13 mouse cellular contexts compared by ENCODE assay signal in genomic region chr17:73822255-73822654, GRCm38 (mm10). TPM values are rescaled to one million over a fixed set of nuclear protein-coding genes. Genes with fewer than 3 reads are reported as not detected.
A peak's percentile ranks its signal among the peaks of the same experiment; 100 is the strongest.
DNase-seq lines count a peak whose midpoint lies in the region; TF ChIP-seq lines count a peak whose summit lies in the region.
"Had no signal": no experiment of that assay in that cellular context is flagged by ENCODE, and none has a peak within 500 bp of the region (broad histone marks: within the 10 kb centered on the region; RNA-seq: fewer than 3 reads in every experiment).

No protein-coding gene starts in this region.

- TF ChIP-seq POLR2A in MEL (IDR thresholded peaks at IDR 0.05; ENCODE audit: control insufficient read depth in 1 of 2, insufficient read depth in 1 of 2, low read depth in 1 of 2, low read length in 2 of 2, poor library complexity in 1 of 2) = no peak
- no peak for TF ChIP-seq POLR2A in heart, adult 2 months (IDR thresholded peaks at IDR 0.05; ENCODE audit: insufficient read depth, low read depth, low read length)

- peaks cover 0 to 11% of the 10 kb centered on the region in 2 experiments; a peak in 3 of 4 replicates for H3K4me1 ChIP-seq in MEL (ENCODE audit: control insufficient read depth in 1 of 2, insufficient read depth in 2 of 2, low read length in 2 of 2)
- H3K4me1 ChIP-seq in limb, embryonic 10.5 days = peaks cover 20% of the 10 kb centered on the region
- peaks cover 25% of the 10 kb centered on the region for H3K4me1 ChIP-seq in heart, embryonic 10.5 days
- peaks cover 2% of the 10 kb centered on the region; the same call in 1 of the 2 replicates for H3K4me1 ChIP-seq in heart, adult 2 months (ENCODE audit: control insufficient read depth, insufficient read depth, low read length)

- no peak overlapping the region for H3K9ac ChIP-seq in MEL (ENCODE audit: control insufficient read depth, low read depth, low read length, poor library complexity, severe bottlenecking)
- H3K9ac ChIP-seq in heart, adult 2 months (ENCODE audit: low read depth, low read length) = no peak overlapping the region
- H3K9ac ChIP-seq: heart, embryonic 13.5 days; liver, postnatal 0 days had no signal

- H3K36me3 ChIP-seq in MEL (ENCODE audit: control insufficient read depth in 1 of 2, insufficient read depth in 2 of 2, low read length in 2 of 2) = peaks cover 7% of the 10 kb centered on the region in 2 experiments
- peaks cover 5% of the 10 kb centered on the region for H3K36me3 ChIP-seq in limb, embryonic 10.5 days
- H3K36me3 ChIP-seq in heart, embryonic 10.5 days = no peaks in the 10 kb centered on the region
- H3K36me3 ChIP-seq in heart, adult 2 months (ENCODE audit: control insufficient read depth, insufficient read depth, low read length) = no peaks in the 10 kb centered on the region
- H3K36me3 ChIP-seq: heart, embryonic 13.5 days had no signal

- H3K27me3 ChIP-seq in MEL (ENCODE audit: control insufficient read depth in 1 of 2, insufficient read depth in 2 of 2, low read length in 2 of 2) = no peaks in the 10 kb centered on the region
- H3K27me3 ChIP-seq in limb, embryonic 10.5 days (ENCODE audit: low read depth, poor library complexity, severe bottlenecking) = no peaks in the 10 kb centered on the region
- no peaks in the 10 kb centered on the region for H3K27me3 ChIP-seq in heart, embryonic 10.5 days (ENCODE audit: insufficient read depth, poor library complexity, severe bottlenecking)
- no peaks in the 10 kb centered on the region for H3K27me3 ChIP-seq in heart, adult 2 months (ENCODE audit: control insufficient read depth, insufficient read depth, low read length)
- H3K27me3 ChIP-seq: heart, embryonic 13.5 days had no signal

- no peak for TF ChIP-seq RAD21 in MEL (IDR thresholded peaks at IDR 0.05; ENCODE audit: low read depth, low read length)

- no peak for TF ChIP-seq EP300 in MEL (IDR thresholded peaks at IDR 0.05; ENCODE audit: low read depth in 1 of 2, low read length in 2 of 2)
- no peak for TF ChIP-seq EP300 in heart, adult 2 months (IDR thresholded peaks at IDR 0.05; ENCODE audit: insufficient read depth, low read depth, low read length)

- no peak overlapping the region for H3K4me3 ChIP-seq in MEL (ENCODE audit: control insufficient read depth in 1 of 2, insufficient read depth in 1 of 2, low read depth in 2 of 2, low read length in 2 of 2)
- no peak overlapping the region for H3K4me3 ChIP-seq in limb, embryonic 10.5 days
- H3K4me3 ChIP-seq in heart, embryonic 10.5 days = no peak overlapping the region
- no peak overlapping the region for H3K4me3 ChIP-seq in heart, adult 2 months
- H3K4me3 ChIP-seq: forebrain, embryonic 10.5 days; heart, embryonic 13.5 days had no signal

- no peak for TF ChIP-seq CTCF in MEL (IDR thresholded peaks at IDR 0.05 in 2 of 3, conservative IDR thresholded peaks at IDR 0.05 in 1 of 3; ENCODE audit: control insufficient read depth in 1 of 3, insufficient read depth in 1 of 3, low read depth in 2 of 3, low read length in 3 of 3, poor library complexity in 1 of 3, severe bottlenecking in 1 of 3)
- TF ChIP-seq CTCF in heart, adult 2 months (IDR thresholded peaks at IDR 0.05) = no peak

- H3K27ac ChIP-seq in MEL (ENCODE audit: control insufficient read depth, low read depth, low read length) = no peak overlapping the region
- H3K27ac ChIP-seq in limb, embryonic 10.5 days = peak overlapping the region; percentile 30; the same call in 1 of the 2 replicates
- no peak overlapping the region for H3K27ac ChIP-seq in heart, embryonic 10.5 days
- no peak overlapping the region for H3K27ac ChIP-seq in heart, adult 2 months
- H3K27ac ChIP-seq: heart, embryonic 13.5 days had no signal

- peak; percentile 47 for DNase-seq in right cerebral cortex, adult 18-20 months
- no peak for DNase-seq in right cerebral cortex, postnatal 10 days (ENCODE audit: low spot score in 2 of 2)
- peak; percentile 35 for DNase-seq in MEL (ENCODE audit: low read depth, low spot score)
- no peak for DNase-seq in limb, embryonic 10.5 days (ENCODE audit: low spot score)
- DNase-seq in thymus, postnatal 14 days = peak; percentile 75
- no peak for DNase-seq in heart, embryonic 10.5 days (ENCODE audit: low spot score)
- no peak for DNase-seq in kidney, postnatal 25 days
- no peak for DNase-seq in heart, adult 2 months
- DNase-seq: cerebellum, postnatal 14 days; kidney, adult 18-20 months; liver, postnatal 0 days had no signal

- H3K79me2 ChIP-seq in MEL (ENCODE audit: control insufficient read depth, insufficient read depth, low read length, poor library complexity) = no peaks in the 10 kb centered on the region; the same call in 1 of the 2 replicates
- no peaks in the 10 kb centered on the region for H3K79me2 ChIP-seq in heart, adult 2 months (replicated peaks; ENCODE audit: control insufficient read depth, insufficient read depth, low read length)

- WGBS in limb, embryonic 10.5 days = 87% methylated on average over 4 of the region's 4 CpGs
- 74% methylated on average over 4 of the region's 4 CpGs for WGBS in heart, embryonic 10.5 days
- 70% methylated on average over 4 of the region's 4 CpGs for WGBS in heart, adult 2 months

- H3K9me3 ChIP-seq in MEL (replicated peaks; ENCODE audit: insufficient read depth, low read length) = no peaks in the 10 kb centered on the region
- no peaks in the 10 kb centered on the region for H3K9me3 ChIP-seq in limb, embryonic 10.5 days (replicated peaks)
- H3K9me3 ChIP-seq in heart, embryonic 10.5 days = no peaks in the 10 kb centered on the region
- H3K9me3 ChIP-seq: forebrain, embryonic 10.5 days; heart, embryonic 13.5 days had no signal

- intact Hi-C loops in heart, adult 2 months (cut with DNase I) = no loop called here

TF ChIP-seq in MEL, 35 proteins besides CTCF, POLR2A, EP300 and RAD21:
- no peak for TF ChIP-seq USF1 (IDR thresholded peaks at IDR 0.05; ENCODE audit: low read depth, low read length)
- 0 out of 2 replicates have a peak, but pooled peaks have one; percentile 29 for TF ChIP-seq MAFK (IDR thresholded peaks at IDR 0.05; ENCODE audit: borderline replicate concordance, low read depth, low read length)

RNA-seq across cellular contexts. Expression of gene Ehd3, which starts 18.3 kb away (rescaled TPM):
- total RNA-seq in MEL (2012; rRNA removed) = 29.1 and 38.7 TPM in 2 replicates
- 10 to 100 TPM in 1 of 2 experiments, not detected in 1; 62.9 TPM for polyA plus RNA-seq in MEL (2012; ENCODE audit: insufficient read depth in 1 of 2, insufficient read length in 2 of 2, low read depth in 1 of 2, low replicate concordance in 2 of 2, missing spikeins in 1 of 2)
- polyA plus RNA-seq in limb, embryonic 10.5 days (2016; fragmentation: Nextera tagmentation; extraction: Ambion mirVana) = 9.8 and 11.8 TPM in 2 replicates
- 4.6 and 12.5 TPM in 2 replicates for polyA plus RNA-seq in heart, embryonic 10.5 days (2016; fragmentation: Nextera tagmentation; extraction: Ambion mirVana)
- total RNA-seq in heart, adult 2 months (2021) = 1 to 10 TPM; 2.9 to 3.4 TPM
- 3.2 and 3.5 TPM in 2 replicates for polyA plus RNA-seq in heart, adult 2 months (2012; rRNA removed)

Comparison
In these comparisons a context has a peak if more than half of its experiments do, and no peak if none do; other contexts are left out.
1. DNase-seq: peak in right cerebral cortex, adult 18-20 months (single experiment), MEL (single experiment) and thymus, postnatal 14 days (single experiment); none in right cerebral cortex, postnatal 10 days (0 of 2), limb, embryonic 10.5 days (single experiment), heart, embryonic 10.5 days (single experiment), kidney, postnatal 25 days (0 of 2) and heart, adult 2 months (0 of 2).